Mouse (Mus musculus) limb, embryonic 11.5 days (tissue): ENCODE data around the gene Dlgap1. TPM values are rescaled to one million over a fixed set of nuclear protein-coding genes. Genes with fewer than 3 reads are reported as not detected.

Experiments used
- ATAC-seq: fragments of 200-750 bp; cut with Nextera tagmentation; 2 replicates; pipeline ENCODE4 v1.8.0; 2017; ENCODE audit warnings: low read depth; ENCODE audit not compliant: insufficient number of reproducible peaks, low FRiP score, low TSS enrichment
- DNase-seq: peaks from one replicate; pipeline ENCODE4 v3.0.0-alpha.2; 2015; ENCODE audit warnings: low spot score
- H3K27ac ChIP-seq: fragments of 300-500 bp; sonication (generic); replicated peaks from 2 replicates; pipeline ENCODE4 v1.5.1; 2014; ENCODE audit warnings: low read depth, mild to moderate bottlenecking, low read length
- H3K27me3 ChIP-seq: fragments of 300-500 bp; sonication (generic); 2 replicates; pipeline ENCODE4 v1.6.1; 2014; ENCODE audit warnings: mild to moderate bottlenecking, low read length, mixed read lengths; ENCODE audit not compliant: control insufficient read depth, insufficient read depth
- H3K36me3 ChIP-seq: fragments of 300-500 bp; sonication (generic); 2 replicates; pipeline ENCODE4 v1.6.1; 2014; ENCODE audit warnings: mild to moderate bottlenecking, low read length, moderate library complexity, mixed read lengths; ENCODE audit not compliant: control insufficient read depth, insufficient read depth
- H3K4me1 ChIP-seq: fragments of 300-500 bp; sonication (generic); 2 replicates; pipeline ENCODE4 v1.6.1; 2014; ENCODE audit warnings: low read length, mixed read lengths; ENCODE audit not compliant: control insufficient read depth, insufficient read depth
- H3K4me2 ChIP-seq: fragments of 300-500 bp; sonication (generic); 2 replicates; pipeline ENCODE4 v1.6.1; 2014; ENCODE audit warnings: low read depth, mild to moderate bottlenecking, moderate library complexity; ENCODE audit not compliant: severe bottlenecking
- H3K4me3 ChIP-seq: fragments of 300-500 bp; sonication (generic); 2 replicates; pipeline ENCODE4 v1.5.1; 2014; ENCODE audit warnings: low read depth, low read length
- H3K9ac ChIP-seq: fragments of 300-500 bp; sonication (generic); 2 replicates; pipeline ENCODE4 v1.6.1; 2014; ENCODE audit warnings: mild to moderate bottlenecking, low read length
- H3K9me3 ChIP-seq: fragments of 300-500 bp; sonication (generic); 2 replicates; pipeline ENCODE4 v1.6.1; 2016; ENCODE audit warnings: low read length; ENCODE audit not compliant: control insufficient read depth
- WGBS: fragments of 180-500 bp; shearing (Covaris S2); extraction: QIAGEN DNeasy Blood & Tissue Kit; methylation state at CpG from one replicate; pipeline ENCODE4 v1.1.7; 2014; 5-methylcytosine and 5-hydroxymethylcytosine counted together
- polyA plus RNA-seq: library from polyadenylated mRNA; unstranded; fragments of >200 nt; fragmentation: Nextera tagmentation; extraction: Ambion mirVana; gene quantifications from 2 replicates; pipeline ENCODE4 v1.2.1, GENCODE M21; 2014

Gene Dlgap1
- polyA plus RNA-seq, 1 experiment from 2014 or later, result 0.65 TPM

DNA sequence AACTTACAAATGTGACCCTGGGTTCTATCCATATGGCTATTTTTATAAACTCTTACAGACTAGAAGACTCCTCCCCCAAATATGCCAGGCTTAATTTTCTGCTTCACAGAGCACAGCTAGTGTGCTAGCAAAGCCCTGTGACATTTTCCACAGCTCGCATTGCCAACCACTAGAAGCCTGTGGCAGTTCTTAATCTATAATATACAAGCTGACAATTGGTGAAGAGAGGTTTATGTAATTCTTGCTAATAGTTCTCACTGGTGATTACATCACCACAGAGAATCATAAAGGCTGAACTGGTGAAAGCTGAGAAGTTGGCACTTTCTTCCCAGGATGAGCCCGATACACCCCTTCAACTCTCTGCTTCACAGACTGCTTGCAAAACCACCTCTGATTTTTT, 103.2 kb downstream of the Dlgap1 start:
- DNase-seq (no peak), ATAC-seq (no peak)
- H3K9ac ChIP-seq, result no peak overlapping the region
- H3K9me3 ChIP-seq, result no peaks in the 10 kb centered on the region
- no peaks in the 10 kb centered on the region for H3K27me3 ChIP-seq
- WGBS, result 83% methylated on average over 2 of the region's 2 CpGs
- no peaks in the 10 kb centered on the region for H3K4me1 ChIP-seq
- H3K4me3 ChIP-seq, result no peak overlapping the region
- H3K36me3 ChIP-seq, result no peaks in the 10 kb centered on the region
- no peak overlapping the region for H3K4me2 ChIP-seq
- H3K27ac ChIP-seq, result no peak overlapping the region

DNA sequence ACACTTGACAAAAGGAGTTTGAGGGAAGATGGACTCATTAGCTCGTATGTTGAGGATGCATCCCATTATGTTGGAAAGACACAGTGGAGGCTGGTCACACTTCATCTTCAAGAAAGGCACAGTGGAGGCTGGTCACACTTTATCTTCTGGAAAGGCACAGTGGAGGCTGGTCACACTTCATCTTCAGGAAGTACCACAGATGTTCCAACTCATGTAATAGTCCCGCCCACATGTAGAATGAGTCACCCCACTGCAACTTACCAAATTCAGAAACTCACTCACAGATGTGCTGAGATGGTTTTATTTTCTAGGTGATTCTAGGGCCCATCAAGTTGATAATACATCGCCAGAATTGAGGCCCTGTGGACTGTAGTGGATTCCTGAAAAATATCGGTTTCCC, 119.3 kb downstream of the Dlgap1 start:
- Histone ChIP-seq H3K4me1 (no peaks in the 10 kb centered on the region), H3K4me2 (no peak overlapping the region), H3K4me3 (no peak overlapping the region), H3K27me3 (no peaks in the 10 kb centered on the region), H3K36me3 (no peaks in the 10 kb centered on the region), H3K9me3 (no peaks in the 10 kb centered on the region), H3K27ac (no peak overlapping the region), H3K9ac (no peak overlapping the region)
- DNase-seq (no peak), ATAC-seq (no peak)
- WGBS, result 95% methylated on average over 4 of the region's 4 CpGs

DNA sequence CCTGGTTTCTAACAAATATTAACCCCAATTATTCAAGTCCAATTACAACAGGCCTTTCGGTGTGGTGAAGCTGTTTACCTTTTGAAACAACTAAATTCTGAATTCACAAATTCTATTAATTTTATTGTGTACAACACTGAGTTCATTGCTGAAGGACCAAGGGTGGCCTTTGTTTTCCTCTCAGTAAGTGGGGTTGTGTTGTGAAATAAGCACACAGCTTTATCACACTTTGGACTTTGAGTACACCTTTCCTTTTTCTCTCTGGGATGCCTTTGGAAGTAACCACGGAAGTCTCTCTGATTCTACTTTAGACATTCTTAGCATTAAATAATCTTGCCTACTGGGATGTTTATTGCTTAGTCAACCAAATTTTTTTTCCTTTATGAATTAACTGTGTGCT, 121.9 kb downstream of the Dlgap1 start:
- H3K9ac ChIP-seq, result no peak overlapping the region
- WGBS, result 90% methylated on average over 2 of the region's 2 CpGs
- H3K27ac ChIP-seq, result no peak overlapping the region
- H3K36me3 ChIP-seq, result no peaks in the 10 kb centered on the region
- H3K27me3 ChIP-seq, result no peaks in the 10 kb centered on the region
- no peak for DNase-seq
- ATAC-seq, result no peak
- H3K9me3 ChIP-seq, result no peaks in the 10 kb centered on the region
- no peak overlapping the region for H3K4me2 ChIP-seq
- H3K4me3 ChIP-seq, result no peak overlapping the region
- no peaks in the 10 kb centered on the region for H3K4me1 ChIP-seq

DNA sequence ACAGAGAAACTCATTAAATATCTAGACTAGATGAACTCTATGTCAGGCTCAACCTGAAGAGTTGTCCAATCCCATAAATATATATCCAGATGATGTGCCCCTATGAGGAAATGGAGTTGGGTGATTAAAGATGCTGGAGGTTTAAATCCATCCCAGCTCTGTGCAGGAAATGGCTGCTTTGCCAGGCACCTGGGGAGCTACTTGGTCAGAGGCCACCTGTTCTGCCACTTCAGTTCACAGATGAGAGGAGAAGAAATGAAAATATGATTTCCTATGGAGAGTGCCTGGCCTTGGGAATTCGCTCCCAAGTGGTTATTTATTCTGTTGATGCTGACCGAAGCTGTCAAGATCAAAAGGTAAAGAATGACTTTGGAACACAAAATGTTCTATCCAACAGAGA, 160.3 kb downstream of the Dlgap1 start:
- WGBS, result 85% methylated on average over 2 of the region's 2 CpGs
- Histone ChIP-seq H3K36me3 (no peaks in the 10 kb centered on the region), H3K27ac (no peak overlapping the region), H3K4me2 (no peak overlapping the region), H3K4me3 (no peak overlapping the region), H3K4me1 (no peaks in the 10 kb centered on the region), H3K9me3 (no peaks in the 10 kb centered on the region), H3K9ac (no peak overlapping the region), H3K27me3 (no peaks in the 10 kb centered on the region)
- DNase-seq (no peak), ATAC-seq (no peak)

DNA sequence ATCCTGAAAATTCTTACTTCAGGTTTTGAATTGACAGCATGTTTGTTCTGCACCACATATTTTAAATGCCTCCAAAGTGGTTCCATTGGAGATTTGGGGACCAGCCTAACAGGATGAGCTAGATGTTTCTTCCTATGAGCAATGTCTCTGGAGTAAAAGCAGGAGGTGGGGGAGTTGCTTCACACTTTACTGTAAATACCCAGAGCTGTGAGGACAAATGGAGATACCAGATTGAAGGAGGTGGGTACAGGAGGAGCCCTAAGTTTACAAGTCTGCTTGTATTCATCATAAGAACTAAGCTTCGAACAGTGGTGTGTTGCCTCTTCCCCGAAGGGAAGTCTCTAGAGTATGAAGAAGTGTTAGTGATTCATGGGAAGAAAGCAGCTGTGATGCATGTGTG, 201.0 kb downstream of the Dlgap1 start:
- DNase-seq, result no peak
- H3K4me1 ChIP-seq, result no peaks in the 10 kb centered on the region

DNA sequence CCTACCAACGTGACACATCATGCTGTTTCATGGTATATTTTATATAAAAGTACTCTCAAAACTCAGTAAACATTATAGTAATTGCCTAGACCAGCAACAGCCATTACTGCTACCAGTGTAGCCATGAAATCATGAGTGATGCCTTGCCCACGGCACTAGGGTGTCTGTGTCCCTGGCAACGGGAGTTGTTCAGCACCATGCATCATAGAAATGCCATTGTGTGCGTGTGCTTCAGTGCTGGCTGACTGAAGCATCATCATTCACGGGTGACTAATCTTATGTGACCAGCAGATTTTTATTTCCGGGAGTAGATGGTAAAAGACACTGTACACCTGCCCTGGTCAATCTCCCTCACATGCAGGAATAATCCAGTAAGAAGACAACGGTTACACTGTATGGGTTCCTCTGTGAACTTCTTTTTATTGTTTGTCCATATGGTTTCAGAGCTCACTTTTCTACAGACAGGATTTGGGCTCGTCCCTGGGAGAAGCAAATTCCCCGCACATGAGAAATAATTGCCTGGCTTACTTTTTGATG, 203.7 kb downstream of the Dlgap1 start:
- H3K4me1 ChIP-seq, result no peaks in the 10 kb centered on the region
- no peak overlapping the region for H3K4me3 ChIP-seq
- WGBS, result 87% methylated on average over 9 of the region's 9 CpGs
- no peak overlapping the region for H3K4me2 ChIP-seq
- DNase-seq (no peak), ATAC-seq (no peak)
- H3K27me3 ChIP-seq, result no peaks in the 10 kb centered on the region
- H3K27ac ChIP-seq, result no peak overlapping the region
- no peak overlapping the region for H3K9ac ChIP-seq
- H3K9me3 ChIP-seq, result no peaks in the 10 kb centered on the region
- H3K36me3 ChIP-seq, result no peaks in the 10 kb centered on the region

More for the DNA sequence above, 201.0 kb downstream of the Dlgap1 start:
- Histone ChIP-seq H3K36me3 (no peaks in the 10 kb centered on the region), H3K9ac (no peak overlapping the region), H3K27ac (no peak overlapping the region), H3K27me3 (no peaks in the 10 kb centered on the region), H3K4me2 (no peak overlapping the region), H3K9me3 (no peaks in the 10 kb centered on the region), H3K4me3 (no peak overlapping the region)
- 83% methylated on average over 2 of the region's 2 CpGs for WGBS
- ATAC-seq, result no peak

DNA sequence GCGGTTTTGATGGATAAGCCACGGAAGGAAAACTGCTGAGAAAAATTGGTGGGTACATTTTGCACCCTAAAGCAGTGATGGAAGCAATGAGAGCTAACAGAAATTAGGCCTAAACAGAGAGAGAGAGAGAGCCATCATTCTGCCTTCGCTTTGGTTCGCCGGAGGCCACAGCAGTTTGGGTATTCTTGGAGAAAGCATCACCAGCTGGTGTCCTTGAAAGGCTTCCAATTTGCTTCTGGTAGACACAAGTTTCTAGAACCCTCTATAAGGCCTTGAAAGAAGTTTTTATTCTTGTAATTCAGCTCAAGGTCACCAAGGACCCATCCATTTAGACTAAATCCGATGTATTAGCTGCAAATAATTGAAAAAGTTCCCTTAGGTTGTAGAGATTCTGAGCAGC, 205.0 kb downstream of the Dlgap1 start:
- no peak overlapping the region for H3K4me2 ChIP-seq
- no peak overlapping the region for H3K4me3 ChIP-seq
- H3K27me3 ChIP-seq, result no peaks in the 10 kb centered on the region
- DNase-seq (no peak), ATAC-seq (no peak)
- no peaks in the 10 kb centered on the region for H3K4me1 ChIP-seq
- H3K9ac ChIP-seq, result no peak overlapping the region
- no peaks in the 10 kb centered on the region for H3K36me3 ChIP-seq
- WGBS, result 88% methylated on average over 6 of the region's 6 CpGs
- H3K27ac ChIP-seq, result no peak overlapping the region
- no peaks in the 10 kb centered on the region for H3K9me3 ChIP-seq

DNA sequence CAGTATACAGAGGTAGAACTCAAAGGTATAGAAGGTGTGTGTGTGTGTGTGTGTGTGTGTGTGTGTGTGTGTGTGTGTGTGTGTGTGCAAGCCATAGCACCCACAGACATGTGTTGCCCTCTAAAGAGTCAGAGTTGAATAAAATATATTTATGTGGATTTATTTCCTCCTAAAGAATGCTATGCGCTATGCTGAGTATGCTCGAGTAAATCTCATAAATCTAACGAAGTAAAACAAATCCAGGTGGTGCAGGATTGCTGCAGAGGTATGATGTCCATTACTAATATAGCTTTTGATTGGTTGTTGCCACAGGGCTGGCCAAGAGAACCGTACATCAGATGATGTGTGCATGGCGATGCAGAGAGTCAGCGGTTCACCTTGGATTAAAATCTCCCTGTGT, 222.4 kb downstream of the Dlgap1 start:
- Histone ChIP-seq H3K9me3 (no peaks in the 10 kb centered on the region), H3K4me1 (no peaks in the 10 kb centered on the region), H3K36me3 (no peaks in the 10 kb centered on the region), H3K27me3 (no peaks in the 10 kb centered on the region), H3K4me3 (no peak overlapping the region), H3K4me2 (no peak overlapping the region), H3K9ac (no peak overlapping the region), H3K27ac (no peak overlapping the region)
- DNase-seq, result no peak
- ATAC-seq, result peak; percentile 6; the same call in 1 of the 2 replicates
- 67% methylated on average over 6 of the region's 6 CpGs for WGBS

DNA sequence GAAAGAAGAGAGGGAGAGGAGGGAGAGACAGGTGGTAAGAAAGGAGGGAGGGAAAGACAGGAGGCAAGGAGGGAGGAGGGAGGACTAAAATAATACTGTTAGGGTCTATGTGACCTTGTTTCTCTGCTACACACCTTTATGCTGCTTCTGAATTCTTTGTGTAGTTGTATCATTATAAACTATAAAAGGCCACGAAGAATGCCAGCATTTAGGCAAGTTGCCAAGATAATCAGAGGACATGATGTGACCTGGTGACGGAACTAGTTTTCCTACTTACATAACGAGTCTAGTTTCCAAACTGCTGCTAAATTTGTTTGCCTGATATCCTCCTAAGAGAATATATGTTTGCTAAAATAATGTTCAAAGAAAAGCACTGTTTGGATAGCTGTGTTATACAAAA, 254.0 kb downstream of the Dlgap1 start:
- Histone ChIP-seq H3K4me1 (no peaks in the 10 kb centered on the region), H3K4me3 (no peak overlapping the region), H3K9ac (no peak overlapping the region), H3K36me3 (no peaks in the 10 kb centered on the region), H3K4me2 (no peak overlapping the region), H3K9me3 (no peaks in the 10 kb centered on the region), H3K27ac (no peak overlapping the region), H3K27me3 (no peaks in the 10 kb centered on the region)
- ATAC-seq (no peak), DNase-seq (no peak)
- 74% methylated on average over 3 of the region's 3 CpGs for WGBS
